In the genomic region with DNA sequence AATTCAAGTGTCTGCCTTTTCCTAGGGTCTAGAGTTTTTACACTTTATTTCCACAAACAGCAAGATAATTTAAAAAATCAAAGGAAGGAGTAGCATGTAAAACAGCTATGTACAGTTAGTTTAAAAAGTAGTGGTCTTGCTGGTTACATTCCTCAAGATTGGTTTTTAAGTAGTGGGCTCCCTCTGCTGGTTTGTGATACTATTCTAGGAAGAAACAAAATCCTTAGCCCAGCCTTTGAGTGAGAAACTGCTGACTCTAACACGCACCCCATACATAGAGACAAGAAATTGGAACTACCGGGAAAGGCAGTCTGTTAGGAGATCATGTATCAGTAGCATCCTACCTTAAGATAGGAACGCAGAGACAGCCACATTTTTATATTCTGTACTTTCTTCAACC, we compare ENCODE assay signal across 8 mouse cellular contexts.
A peak's percentile ranks its signal among the peaks of the same experiment; 100 is the strongest.
DNase-seq lines count a peak whose midpoint lies in the region; ATAC-seq lines count a peak whose summit lies in the region.

No protein-coding gene starts in this region.

- no peaks in the 10 kb centered on the region for H3K4me1 ChIP-seq in kidney, embryonic 16.5 days (ENCODE audit: insufficient read depth, low read length)

- ATAC-seq in kidney, embryonic 16.5 days (ENCODE audit: low FRiP score, low TSS enrichment) = no peak

- DNase-seq in adrenal gland, postnatal 14 days = peak; percentile 18
- no peak for DNase-seq in adrenal gland, adult 2 months
- DNase-seq in kidney, postnatal 10 days = peak; percentile 31
- DNase-seq in MEL-GATA-1-ER (ENCODE audit: extremely low read depth, low read depth) = peak; percentile 16
- peak; percentile 51 for DNase-seq in layer of hippocampus, adult 9-10 months (ENCODE audit: low spot score)
- no peak for DNase-seq in yolk sac, embryonic 10.5 days (ENCODE audit: low spot score)
- DNase-seq in adrenal gland, adult 18-20 months (ENCODE audit: low spot score in 2 of 2) = no peak

- 50% methylated on average over 3 of the region's 3 CpGs for WGBS in kidney, embryonic 16.5 days

- H3K9me3 ChIP-seq in kidney, embryonic 16.5 days (ENCODE audit: low read length) = no peaks in the 10 kb centered on the region

- H3K9ac ChIP-seq in kidney, embryonic 16.5 days (replicated peaks; ENCODE audit: low read length) = no peak overlapping the region

- H3K27me3 ChIP-seq in kidney, embryonic 16.5 days (ENCODE audit: insufficient read depth, low read length) = no peaks in the 10 kb centered on the region

- H3K4me2 ChIP-seq in kidney, embryonic 16.5 days (replicated peaks; ENCODE audit: low read depth, low read length) = no peak overlapping the region

- no peak overlapping the region for H3K27ac ChIP-seq in kidney, embryonic 16.5 days (ENCODE audit: low read length)

- peaks cover 11% of the 10 kb centered on the region for H3K36me3 ChIP-seq in kidney, embryonic 16.5 days (ENCODE audit: insufficient read depth, low read length)

- H3K4me3 ChIP-seq in kidney, embryonic 16.5 days (ENCODE audit: low read length) = no peak overlapping the region

Comparison
In these comparisons a context has a peak if more than half of its experiments do, and no peak if none do; other contexts are left out.
1. DNase-seq: peak in adrenal gland, postnatal 14 days (single experiment), kidney, postnatal 10 days (single experiment), MEL-GATA-1-ER (single experiment) and layer of hippocampus, adult 9-10 months (single experiment); none in adrenal gland, adult 2 months (single experiment), yolk sac, embryonic 10.5 days (single experiment) and adrenal gland, adult 18-20 months (0 of 2).